Mouse (Mus musculus) small intestine, adult 2 months (tissue): ENCODE measurements around the gene 4930404N11Rik. TPM values are rescaled to one million over a fixed set of nuclear protein-coding genes. Genes with fewer than 3 reads are reported as not detected.

Experiments
- H3K27ac ChIP-seq: fragments of 200-500 bp; 2 replicates; pipeline ENCODE4 v1.5.1; 2012; ENCODE audit warnings: low read depth, low read length, control low read depth, inconsistent platforms; ENCODE audit not compliant: insufficient read depth
- H3K27me3 ChIP-seq: fragments of 200-500 bp; 2 replicates; pipeline ENCODE4 v1.6.1; 2012; ENCODE audit warnings: mild to moderate bottlenecking, moderate library complexity, low read length, inconsistent platforms; ENCODE audit not compliant: control insufficient read depth, insufficient read depth
- H3K36me3 ChIP-seq: fragments of 200-500 bp; 2 replicates; pipeline ENCODE4 v1.6.1; 2012; ENCODE audit warnings: mild to moderate bottlenecking, low read length, control low read depth, inconsistent platforms; ENCODE audit not compliant: control insufficient read depth, insufficient read depth
- H3K4me1 ChIP-seq: fragments of 200-500 bp; 2 replicates; pipeline ENCODE4 v1.6.1; 2012; ENCODE audit warnings: low read length, inconsistent platforms, mixed read lengths; ENCODE audit not compliant: control insufficient read depth, insufficient read depth, insufficient read length
- H3K4me3 ChIP-seq: fragments of 200-500 bp; 2 replicates; pipeline ENCODE4 v1.5.1; 2012; ENCODE audit warnings: low read depth, mild to moderate bottlenecking, control low read depth, inconsistent platforms, low read length, moderate library complexity
- CTCF ChIP-seq: fragments of 200-500 bp; IDR thresholded peaks from 2 replicates; pipeline ENCODE4 v1.5.1; 2012; ENCODE audit warnings: low read depth, mild to moderate bottlenecking, control low read depth, inconsistent platforms, low read length, moderate library complexity, mixed read lengths; ENCODE audit not compliant: insufficient replicate concordance, insufficient read length; ENCODE audit errors: extremely low read depth
- POLR2A ChIP-seq: fragments of 200-500 bp; IDR thresholded peaks from 2 replicates; pipeline ENCODE4 v1.6.1; 2012; ENCODE audit warnings: low read depth, mild to moderate bottlenecking, control low read depth, inconsistent platforms, low read length, moderate library complexity
- WGBS: fragments of 180-500 bp; shearing (Covaris S2); methylation state at CpG from one replicate; pipeline ENCODE4 v1.1.7; 2018; 5-methylcytosine and 5-hydroxymethylcytosine counted together
- polyA plus RNA-seq: library from polyadenylated mRNA; depleted of rRNA; stranded (reverse); fragments of >200 nt; gene quantifications from 2 replicates; pipeline ENCODE4 v1.2.3, GENCODE M21; 2012

The 4930404N11Rik gene
- polyA plus RNA-seq, 1 experiment: 7.4 TPM

- Histone ChIP-seq H3K4me1 (peaks cover 8% of the 10 kb centered on the region), H3K27me3 (no peaks in the 10 kb centered on the region), H3K36me3 (peaks cover 49% of the 10 kb centered on the region), H3K4me3 (no peak overlapping the region), H3K27ac (no peak overlapping the region)
- 94% methylated on average over 21 of the region's 21 CpGs for WGBS
- no peak for TF ChIP-seq CTCF
- no peak for TF ChIP-seq POLR2A
Observed at GRCm38 (mm10) chr10:81325176-81325575, 40.4 kb downstream of the 4930404N11Rik start.

DNA sequence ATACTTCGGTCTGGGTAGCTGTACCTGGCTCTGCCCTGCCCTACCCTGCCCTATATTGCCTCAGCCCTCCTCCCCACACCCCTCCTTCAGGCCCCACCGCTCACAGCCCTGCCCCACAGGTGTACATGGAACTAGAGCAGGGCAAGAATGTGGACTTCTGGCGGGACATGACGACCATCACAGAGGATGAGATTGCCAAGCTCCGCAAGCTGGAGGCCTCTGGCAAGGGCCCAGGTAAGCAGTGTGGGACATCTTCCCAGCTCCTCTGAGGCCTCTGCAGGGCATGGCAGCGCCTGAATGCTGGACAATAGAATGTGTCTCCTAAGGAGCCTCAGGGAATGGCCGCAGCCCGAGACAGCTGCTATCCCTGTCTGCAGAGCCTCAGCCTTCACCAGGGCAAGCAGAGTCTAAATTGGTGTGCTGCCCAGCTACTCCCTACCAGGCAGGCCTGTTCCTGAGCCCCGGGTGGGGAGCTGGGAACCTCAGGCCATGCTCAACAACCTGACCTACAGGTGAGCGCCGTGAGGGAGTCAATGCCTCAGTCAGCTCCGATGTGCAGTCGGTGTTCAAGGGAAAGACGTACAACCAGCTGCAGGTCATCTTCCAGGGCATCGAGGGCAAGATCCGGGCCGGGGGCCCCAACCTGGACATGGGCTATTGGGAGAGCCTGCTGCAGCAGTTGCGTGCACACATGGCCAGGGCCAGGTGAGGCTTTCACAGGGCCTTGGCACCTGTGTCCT is 41.7 kb downstream of the 4930404N11Rik start:
- TF ChIP-seq POLR2A (no peak), CTCF (no peak)
- WGBS: 91% methylated on average over 18 of the region's 18 CpGs
- peaks cover 49% of the 10 kb centered on the region for H3K36me3 ChIP-seq
- H3K4me1 ChIP-seq: peaks cover 16% of the 10 kb centered on the region
- no peaks in the 10 kb centered on the region for H3K27me3 ChIP-seq
- no peak overlapping the region for H3K4me3 ChIP-seq
- H3K27ac ChIP-seq: no peak overlapping the region

DNA sequence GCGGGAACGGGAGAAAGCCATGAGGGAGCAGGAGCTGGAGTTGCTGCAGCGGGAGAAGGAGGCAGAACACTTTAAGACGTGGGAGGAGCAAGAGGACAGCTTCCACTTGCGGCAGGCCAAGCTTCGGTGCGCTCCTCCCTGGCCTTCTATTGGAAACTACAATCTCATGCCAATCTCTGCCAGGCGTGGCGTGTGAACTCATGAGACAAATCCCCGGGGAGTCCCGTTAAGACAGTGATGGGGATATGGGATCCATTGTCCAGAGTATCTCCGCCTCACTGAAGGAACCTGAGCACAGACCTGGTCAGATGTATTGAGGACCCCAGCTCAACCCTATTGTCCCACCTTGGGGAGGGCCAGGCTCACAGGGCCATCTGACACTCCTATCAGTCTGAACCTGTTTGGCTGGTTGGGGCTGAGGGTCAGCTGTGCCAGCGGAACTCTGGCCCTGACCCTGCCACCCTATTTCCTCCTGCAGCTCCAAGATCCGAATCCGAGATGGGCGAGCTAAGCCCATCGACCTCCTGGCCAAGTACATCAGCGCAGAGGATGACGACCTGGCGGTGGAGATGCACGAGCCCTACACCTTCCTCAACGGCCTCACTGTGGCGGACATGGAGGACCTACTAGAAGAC is 42.4 kb downstream of the 4930404N11Rik start:
- no peak for TF ChIP-seq CTCF
- no peak for TF ChIP-seq POLR2A
- WGBS: 89% methylated on average over 23 of the region's 23 CpGs
- H3K4me1 ChIP-seq: peaks cover 18% of the 10 kb centered on the region
- peaks cover 49% of the 10 kb centered on the region for H3K36me3 ChIP-seq
- no peak overlapping the region for H3K4me3 ChIP-seq
- no peaks in the 10 kb centered on the region for H3K27me3 ChIP-seq
- no peak overlapping the region for H3K27ac ChIP-seq

GRCm38 (mm10) chr10:81322444-81322843 is 43.2 kb downstream of the 4930404N11Rik start:
- peaks cover 49% of the 10 kb centered on the region for H3K36me3 ChIP-seq
- H3K4me1 ChIP-seq: peaks cover 23% of the 10 kb centered on the region
- TF ChIP-seq CTCF: no peak
- no peak for TF ChIP-seq POLR2A
- H3K27ac ChIP-seq: no peak overlapping the region
- H3K27me3 ChIP-seq: no peaks in the 10 kb centered on the region
- H3K4me3 ChIP-seq: no peak overlapping the region; the same call in 1 of the 2 replicates
- 91% methylated on average over 27 of the region's 27 CpGs for WGBS

- H3K27ac ChIP-seq: peak overlapping the region; percentile 88; the same call in 1 of the 2 replicates
- WGBS: under 1% methylated on average over 20 of the region's 20 CpGs
- H3K4me3 ChIP-seq: peak overlapping the region; percentile 82
- TF ChIP-seq CTCF (no peak), POLR2A (no peak)
- H3K36me3 ChIP-seq: peaks cover 41% of the 10 kb centered on the region
- H3K27me3 ChIP-seq: no peaks in the 10 kb centered on the region
- peaks cover 30% of the 10 kb centered on the region for H3K4me1 ChIP-seq
Observed at GRCm38 (mm10) chr10:81321436-81321835, 44.2 kb downstream of the 4930404N11Rik start.

DNA sequence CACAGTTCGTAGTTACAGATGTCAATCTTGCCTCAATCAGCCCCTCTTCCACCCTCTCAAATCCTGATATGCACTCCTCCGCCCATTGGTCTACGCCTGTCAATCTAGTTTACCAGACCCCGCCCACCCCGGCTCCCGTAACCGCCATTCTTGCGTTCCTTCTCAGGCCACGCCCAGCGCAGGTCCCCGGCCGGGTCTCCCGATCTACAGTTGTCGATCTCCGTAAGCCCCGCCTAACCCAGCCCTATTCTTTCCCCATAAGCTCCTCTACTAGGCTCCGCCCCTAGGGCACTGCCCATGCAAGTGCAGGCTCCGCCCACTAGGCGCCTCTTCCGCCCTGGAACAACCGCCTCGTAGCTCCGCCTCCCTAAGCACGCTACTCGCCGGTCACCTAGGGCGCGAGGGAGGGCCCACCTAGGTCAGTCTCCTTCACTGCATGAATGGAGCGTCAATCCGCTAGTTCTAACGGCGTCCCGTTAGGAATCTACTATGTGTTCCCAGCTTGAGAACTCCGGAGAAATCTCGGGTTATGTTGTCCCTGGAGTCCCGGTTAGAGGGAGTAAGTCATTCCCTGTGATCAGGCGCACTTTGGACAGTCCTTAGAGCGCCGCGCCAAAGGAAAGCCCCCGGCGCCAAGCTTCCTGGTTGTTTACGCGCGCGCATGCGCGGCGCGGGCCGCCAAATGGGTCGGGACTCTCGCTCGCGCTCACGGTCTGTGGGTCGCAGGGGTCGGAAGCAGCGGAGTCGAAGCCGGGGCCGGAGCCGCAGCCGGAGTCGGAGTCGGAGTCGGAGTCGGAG is 44.9 kb downstream of the 4930404N11Rik start, which contains the start of gene Cactin:
Cactin (plus strand) TSS at position 554 of the 798 bp plus-strand sequence.
- Histone ChIP-seq H3K4me3 (peak within 1 kb of the TSS; percentile 82), H3K27me3 (no peaks in the 10 kb centered on the region)
- WGBS: under 1% methylated on average over 68 of the region's 68 CpGs

More for the DNA sequence above, 44.9 kb downstream of the 4930404N11Rik start, which contains the start of gene Cactin:
- Histone ChIP-seq H3K4me1 (peaks cover 30% of the 10 kb centered on the region), H3K27ac (peak within 1 kb of the TSS; percentile 91), H3K36me3 (peaks cover 34% of the 10 kb centered on the region)
- TF ChIP-seq POLR2A (peak; percentile 49; the same call in 1 of the 2 replicates), CTCF (no peak)
